Mouse (Mus musculus) gastrocnemius, adult 2 months (tissue): ENCODE results near the gene Pfkm. TPM values are rescaled to one million over a fixed set of nuclear protein-coding genes. Genes with fewer than 3 reads are reported as not detected.

Experiments used
- DNase-seq: peaks from one replicate; pipeline ENCODE4 v3.0.0; 2022
- H3K27ac ChIP-seq: fragments of 200-600 bp; 2 replicates; pipeline ENCODE4 v1.8.1; 2022; ENCODE audit warnings: mild to moderate bottlenecking
- H3K4me3 ChIP-seq: fragments of 200-600 bp; 2 replicates; pipeline ENCODE4 v1.8.1; 2022; ENCODE audit warnings: mild to moderate bottlenecking, moderate library complexity
- CTCF ChIP-seq: fragments of 200-600 bp; IDR thresholded peaks from 2 replicates; pipeline ENCODE4 v1.8.1; 2022; ENCODE audit warnings: antibody characterized with exemption, mild to moderate bottlenecking, moderate library complexity
- intact Hi-C: fragments of 180-260 bp; cut with DNase I; formaldehyde crosslinking; loops from one replicate; pipeline ENCODE4 v1.15.1; 2025
- total RNA-seq, 2 experiments: library from RNA; stranded (reverse); gene quantifications; 2 replicates each; pipeline ENCODE4 v1.2.3; 2021

Pfkm gene
- total RNA-seq, 2 experiments from 2014 or later, result 2,669 to 2,908 TPM

GRCm38 (mm10) chr15:98074521-98074920 is 17.9 kb upstream of the Pfkm start:
- H3K4me3 ChIP-seq, result peak overlapping the region; percentile 3; the same call in 1 of the 2 replicates
- no peak for TF ChIP-seq CTCF
- peak; percentile 28 for DNase-seq
- intact Hi-C loops, result no loop called here
- peak overlapping the region; percentile 72 for H3K27ac ChIP-seq

GRCm38 (mm10) chr15:98075034-98075433 is 17.4 kb upstream of the Pfkm start:
- peak overlapping the region; percentile 72 for H3K27ac ChIP-seq
- no peak for TF ChIP-seq CTCF
- H3K4me3 ChIP-seq, result no peak overlapping the region
- DNase-seq, result peak; percentile 24
- intact Hi-C loops, result no loop called here

GRCm38 (mm10) chr15:98076901-98077300 is 15.5 kb upstream of the Pfkm start:
- DNase-seq, result no peak
- no peak for TF ChIP-seq CTCF
- Histone ChIP-seq H3K27ac (no peak overlapping the region), H3K4me3 (no peak overlapping the region)
- intact Hi-C loops, result no loop called here

- peak overlapping the region; percentile 20; the same call in 1 of the 2 replicates for H3K27ac ChIP-seq
- H3K4me3 ChIP-seq, result no peak overlapping the region
- intact Hi-C loops, result loop anchor here (10.0 kb wide), 1 partner anchor 206 kb away; the partner anchor contains the start of gene Zfp641
- DNase-seq, result no peak
- no peak for TF ChIP-seq CTCF
Measured at GRCm38 (mm10) chr15:98088889-98089288, 3.5 kb upstream of the Pfkm start.

GRCm38 (mm10) chr15:98089421-98090183 is 2.8 kb upstream of the Pfkm start:
- intact Hi-C loops, result loop anchor here (1.0 to 10.0 kb wide), 2 partner anchors 64 to 205 kb away; partner anchors contain the start of gene Zfp641
- DNase-seq, result no peak

GRCm38 (mm10) chr15:98091841-98092240 is 548 bp upstream of the Pfkm start:
- no peak overlapping the region for H3K27ac ChIP-seq
- H3K4me3 ChIP-seq, result peak overlapping the region; percentile 99
- no peak for DNase-seq
- no peak for TF ChIP-seq CTCF
- intact Hi-C loops, result loop anchor here (2.0 kb wide), 1 partner anchor 17 kb away; no protein-coding TSS in a partner anchor

More at GRCm38 (mm10) chr15:98089421-98090183, 2.8 kb upstream of the Pfkm start:
- peak; percentile 82 for TF ChIP-seq CTCF
- Histone ChIP-seq H3K27ac (0 out of 2 replicates have a peak overlapping the region, but pooled peaks have one; percentile 20), H3K4me3 (0 out of 2 replicates have a peak overlapping the region, but pooled peaks have one; percentile 23)

- intact Hi-C loops, result loop anchor here (2.0 kb wide), 1 partner anchor 15 kb away; no protein-coding TSS in a partner anchor
- no peak for TF ChIP-seq CTCF
- peak within 1 kb of the TSS; percentile 99 for H3K27ac ChIP-seq
- H3K4me3 ChIP-seq, result peak within 1 kb of the TSS; percentile 99
- peak; percentile 94 for DNase-seq
Measured at GRCm38 (mm10) chr15:98093121-98094011, 977 bp downstream of the Pfkm start, which contains the start of gene Senp1. Gene Senp1 (minus strand): TSS chr15:98093744.

GRCm38 (mm10) chr15:98094905-98095304 is 2.5 kb downstream of the Pfkm start:
- Histone ChIP-seq H3K27ac (no peak overlapping the region), H3K4me3 (no peak overlapping the region)
- intact Hi-C loops, result no loop called here
- TF ChIP-seq CTCF, result no peak
- no peak for DNase-seq

GRCm38 (mm10) chr15:98096957-98097356 is 4.6 kb downstream of the Pfkm start:
- Histone ChIP-seq H3K27ac (no peak overlapping the region), H3K4me3 (no peak overlapping the region)
- DNase-seq, result no peak
- intact Hi-C loops, result no loop called here
- peak; percentile 32; the same call in 1 of the 2 replicates for TF ChIP-seq CTCF

- H3K4me3 ChIP-seq, result no peak overlapping the region
- no peak overlapping the region for H3K27ac ChIP-seq
- DNase-seq, result no peak
- intact Hi-C loops, result no loop called here
- no peak for TF ChIP-seq CTCF
Measured at GRCm38 (mm10) chr15:98098519-98098918, 6.1 kb downstream of the Pfkm start.

- Histone ChIP-seq H3K27ac (no peak overlapping the region), H3K4me3 (no peak overlapping the region)
- TF ChIP-seq CTCF, result no peak
- DNase-seq, result no peak
- intact Hi-C loops, result no loop called here
Measured at GRCm38 (mm10) chr15:98102401-98102800, 10.0 kb downstream of the Pfkm start.

- H3K27ac ChIP-seq, result no peak overlapping the region
- no peak overlapping the region for H3K4me3 ChIP-seq
- intact Hi-C loops, result no loop called here
- no peak for DNase-seq
- no peak for TF ChIP-seq CTCF
Measured at GRCm38 (mm10) chr15:98106506-98106905, 14.1 kb downstream of the Pfkm start.
